Mouse (Mus musculus): ENCODE data around the gene Styxl1.

Gene Styxl1

DNA sequence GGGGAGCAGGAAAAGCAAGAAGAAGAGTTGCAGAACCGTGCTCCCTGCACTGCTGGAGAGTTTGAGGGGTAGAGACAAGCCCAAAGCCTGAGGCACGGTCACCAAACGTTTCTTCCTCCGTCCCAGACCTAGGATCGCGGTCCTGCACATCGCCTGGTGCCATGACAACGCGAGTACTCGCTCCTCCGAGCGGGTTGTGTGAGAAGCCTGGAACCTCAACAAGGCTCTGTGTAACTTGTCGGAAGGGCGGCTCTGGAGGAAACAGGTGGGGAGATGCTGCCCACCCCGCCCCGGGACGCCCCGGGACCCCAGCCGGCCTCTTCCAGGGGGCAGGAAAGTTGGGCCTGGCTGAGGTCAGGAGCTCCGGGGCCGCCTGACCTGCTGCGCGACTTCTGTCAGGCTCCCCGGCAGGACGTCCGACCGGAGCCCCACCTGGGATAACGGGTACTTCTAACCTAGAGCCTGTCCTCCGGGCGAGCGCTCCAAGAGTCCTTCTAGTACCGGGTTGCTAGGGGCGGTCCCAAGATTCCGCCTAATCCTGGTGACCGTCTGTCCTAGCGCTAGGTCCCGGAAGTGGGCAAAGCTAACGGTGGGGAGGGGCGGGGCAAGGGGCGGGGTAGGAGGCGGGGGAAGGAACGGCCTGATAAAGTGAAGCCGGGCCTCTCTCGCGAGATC lies at the start of gene Styxl1:
TSS of gene Styxl1 (minus strand) at position 590 of the 675 bp plus-strand sequence.
- in situ Hi-C loops (cut with MboI) = loop anchor here (10.0 kb wide), 1 partner anchor 143 kb away; the partner anchor contains the start of gene Rhbdd2

DNA sequence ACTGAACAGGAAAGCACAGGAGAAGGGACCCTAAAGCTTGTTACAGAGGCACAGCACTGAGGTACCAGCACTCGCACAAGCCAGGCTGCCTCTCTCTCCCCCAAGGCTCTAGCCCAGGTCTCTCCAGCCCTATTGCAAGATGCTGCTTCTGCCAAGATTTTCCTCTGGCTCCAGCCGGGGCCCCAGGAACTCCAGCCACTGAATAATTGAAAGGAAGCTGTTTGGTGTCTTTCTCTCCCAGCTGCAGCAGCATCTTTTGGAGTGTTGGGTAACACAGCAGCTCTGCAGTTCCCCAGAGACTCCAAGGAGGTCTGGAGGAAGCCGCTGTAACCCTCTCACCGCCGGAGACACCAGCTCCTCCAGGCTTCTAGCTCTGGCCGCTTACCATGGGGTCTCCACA lies 48.0 kb upstream of the Styxl1 start:
- in situ Hi-C loops (cut with MboI) = no loop called here

DNA sequence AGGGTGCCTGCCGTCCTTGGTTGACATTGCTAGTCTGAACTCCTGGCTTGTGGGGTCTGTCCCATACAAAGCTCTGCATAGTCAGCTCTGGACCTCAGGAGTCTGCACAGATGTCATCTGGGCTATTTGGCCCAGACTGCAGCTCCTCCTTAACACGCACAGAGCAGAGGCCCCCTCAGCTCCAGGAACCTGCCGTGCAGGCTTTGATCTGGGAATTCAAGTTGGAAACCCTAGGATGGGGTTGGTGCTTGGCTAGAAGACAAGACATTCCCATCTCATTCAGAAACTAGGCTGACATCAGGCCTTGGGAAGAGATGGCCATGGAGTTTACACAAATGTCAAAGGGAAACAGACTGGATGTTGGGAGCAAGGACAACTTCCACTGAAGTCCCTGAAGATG lies 46.3 kb upstream of the Styxl1 start:
- in situ Hi-C loops (cut with MboI) = no loop called here

DNA sequence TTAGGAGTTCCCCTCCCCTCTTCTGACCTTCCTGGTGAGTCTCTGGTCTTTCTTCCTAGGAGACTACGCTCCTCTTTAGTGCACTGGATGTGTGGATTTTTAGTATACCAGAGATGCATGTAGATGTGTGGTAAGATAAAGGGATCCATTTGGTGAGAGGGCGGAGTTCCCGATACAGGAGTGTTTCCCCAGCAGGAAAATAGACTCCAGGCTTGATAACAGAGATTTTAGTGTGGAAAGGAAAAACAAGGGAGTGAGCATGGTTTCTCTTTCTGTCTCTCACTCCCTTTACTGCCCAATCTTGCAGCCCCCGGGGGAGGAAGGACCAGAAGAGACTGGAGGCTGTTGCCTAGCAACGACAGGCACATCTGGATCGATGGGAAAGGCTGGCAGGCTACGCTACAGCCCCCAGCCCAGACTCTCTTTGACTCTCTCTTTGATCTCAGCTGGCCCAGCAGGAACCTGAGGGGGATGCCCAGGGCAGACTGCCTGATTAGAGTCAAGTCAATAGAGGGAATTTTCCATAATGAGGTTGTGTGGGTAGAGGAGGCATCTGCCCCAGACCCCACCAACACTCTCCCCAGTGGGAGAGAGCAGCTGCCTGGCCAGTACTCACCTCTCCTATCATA lies 44.2 kb upstream of the Styxl1 start:
- in situ Hi-C loops (cut with MboI) = no loop called here

DNA sequence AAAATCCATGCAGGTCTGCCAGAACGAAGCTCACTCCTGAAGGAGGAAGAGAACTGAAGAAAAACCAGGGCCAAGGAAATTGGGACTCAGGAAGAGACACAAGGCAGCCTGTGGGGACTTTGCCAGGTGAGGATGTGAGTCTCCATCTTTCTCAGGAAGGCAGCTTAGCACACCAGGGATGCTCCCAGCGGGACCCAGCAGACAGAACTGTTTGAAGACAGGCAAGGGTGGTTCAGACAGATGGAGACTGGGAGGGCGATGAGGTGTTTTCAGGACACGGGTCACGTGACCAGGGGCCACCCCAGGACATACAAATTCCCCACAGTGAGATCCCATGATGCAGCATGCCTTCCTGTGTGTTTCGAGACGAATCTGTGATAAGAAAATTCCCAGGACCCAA lies 40.3 kb upstream of the Styxl1 start:
- in situ Hi-C loops (cut with MboI) = no loop called here

DNA sequence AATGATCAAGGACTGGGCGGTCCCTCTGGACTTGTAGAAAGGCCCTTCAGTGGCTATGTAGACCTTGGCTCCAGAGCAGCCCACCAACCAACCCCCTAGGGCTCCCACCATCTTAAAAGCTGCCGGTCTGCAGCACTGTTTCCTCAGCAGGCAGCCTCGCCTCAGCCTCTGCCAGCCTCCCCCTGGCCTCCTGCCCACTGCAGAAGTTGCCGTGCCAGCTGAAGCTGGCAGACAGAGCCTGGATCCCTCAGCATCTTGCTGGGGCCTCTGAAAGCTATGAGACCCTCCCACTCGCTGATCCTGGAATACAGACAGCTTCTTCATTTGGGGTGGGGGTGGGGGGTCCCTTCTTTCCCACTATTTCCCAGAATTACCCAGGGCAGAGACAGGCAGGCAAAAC lies 34.8 kb upstream of the Styxl1 start:
- in situ Hi-C loops (cut with MboI) = no loop called here

DNA sequence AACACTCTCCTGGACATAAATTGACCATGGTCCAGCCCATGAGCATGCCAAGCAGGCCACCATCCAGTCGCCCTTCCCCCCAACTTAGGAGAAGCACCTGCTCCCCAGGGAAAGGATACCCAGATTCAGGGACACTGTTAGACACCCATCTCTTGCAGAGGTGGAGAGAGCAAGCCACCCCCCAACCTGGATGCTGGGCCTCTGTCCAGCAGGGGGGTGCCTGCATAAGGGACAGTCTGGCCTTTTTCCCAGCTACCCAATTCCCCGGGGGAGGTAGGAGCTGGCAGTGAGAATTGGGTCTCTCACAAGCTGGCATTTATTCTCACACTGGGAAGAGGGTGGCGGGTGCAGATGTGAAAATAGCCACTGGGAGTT lies 29.1 kb upstream of the Styxl1 start:
- in situ Hi-C loops (cut with MboI) = no loop called here

DNA sequence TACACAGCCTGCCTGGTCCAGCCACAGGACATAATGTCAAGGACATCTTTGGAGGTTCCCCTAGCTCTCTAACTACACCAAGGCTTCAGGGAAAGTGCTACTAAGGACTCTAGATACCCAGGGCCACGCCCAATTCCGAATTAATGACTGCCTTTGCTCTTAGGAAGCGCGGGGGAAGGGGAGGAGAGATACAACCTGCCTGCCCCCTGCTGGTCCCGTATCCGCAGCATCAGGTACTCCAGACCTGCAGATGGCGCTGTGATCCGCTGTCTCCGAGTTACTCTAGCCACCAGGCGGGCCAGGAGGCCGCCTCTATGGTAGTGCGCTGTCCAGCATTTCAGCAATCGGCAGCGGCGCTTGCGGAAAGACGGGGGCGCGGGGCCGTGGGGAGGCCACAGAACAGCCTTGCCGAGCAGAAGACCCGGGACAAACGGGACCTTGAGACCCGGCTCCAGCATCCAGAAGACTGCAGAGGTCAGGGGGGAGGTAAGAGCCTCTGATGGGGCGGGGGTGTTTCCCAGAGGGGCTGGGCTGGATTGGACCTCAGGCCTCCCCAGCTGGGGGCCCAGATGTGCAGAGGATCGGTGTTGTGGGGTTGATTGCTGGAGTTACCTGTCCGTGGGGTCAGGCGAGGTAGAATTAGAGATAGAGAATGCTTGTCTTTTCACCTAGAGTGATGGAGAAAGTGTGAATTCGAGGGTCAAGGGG lies 28.5 kb upstream of the Styxl1 start, which contains the start of gene Srrm3:
TSS of gene Srrm3 (plus strand) at position 336 of the 708 bp plus-strand sequence.
- in situ Hi-C loops (cut with MboI) = no loop called here

DNA sequence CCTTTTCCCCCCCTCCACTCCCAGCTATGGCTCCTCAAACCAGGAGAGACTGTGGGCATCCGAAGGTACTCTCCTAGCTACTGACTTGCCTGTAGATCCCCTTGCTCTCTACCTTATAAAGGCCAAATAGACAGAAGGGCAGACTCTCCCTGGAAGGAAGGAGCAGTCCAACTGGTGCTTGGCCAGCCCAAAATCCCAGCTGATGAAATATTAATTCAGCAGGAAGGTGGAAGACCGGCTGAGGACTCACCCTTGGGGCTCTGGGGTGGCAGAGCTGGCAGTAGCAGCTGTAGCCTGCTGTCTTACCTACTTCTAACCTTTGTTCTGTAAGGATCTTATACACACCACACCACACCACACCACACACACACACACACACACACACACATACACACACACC lies 26.6 kb upstream of the Styxl1 start:
- in situ Hi-C loops (cut with MboI) = no loop called here

DNA sequence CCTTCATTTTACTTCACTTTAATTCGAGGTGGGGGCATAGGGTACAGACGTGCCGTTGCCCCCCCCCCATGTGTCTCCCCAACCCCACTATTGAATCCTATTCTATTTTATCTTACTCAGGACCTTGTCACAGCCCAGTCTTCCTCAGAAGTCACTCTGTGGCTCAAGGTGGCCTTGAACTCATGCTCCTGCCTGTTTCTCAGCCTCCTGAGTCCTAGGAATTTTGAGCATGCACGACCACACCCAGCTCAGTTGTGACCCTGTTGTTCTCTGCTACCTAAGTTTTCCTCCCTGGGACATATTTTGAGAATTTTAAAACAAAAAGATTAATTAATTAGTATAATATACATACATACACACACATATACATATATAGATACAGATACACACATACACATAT lies 25.5 kb upstream of the Styxl1 start:
- in situ Hi-C loops (cut with MboI) = no loop called here

DNA sequence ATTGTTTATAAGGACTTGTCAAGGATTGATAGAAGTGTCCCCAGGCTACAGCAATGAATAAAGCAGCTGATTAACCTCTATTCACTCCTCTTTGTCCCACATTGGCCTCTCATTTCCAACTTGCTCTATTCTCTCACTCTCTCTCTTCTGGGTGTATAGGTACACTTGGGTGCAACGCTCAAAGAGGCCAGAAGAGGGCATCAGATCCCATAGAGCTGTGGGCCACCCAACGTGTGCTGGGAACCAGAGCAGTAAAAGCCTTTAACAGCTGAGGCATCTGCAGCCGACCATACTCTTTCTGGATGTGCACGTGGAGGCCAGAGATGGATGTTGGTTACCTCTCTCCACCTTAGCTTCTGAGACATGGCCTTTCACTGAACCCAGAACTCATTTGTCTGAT lies 24.9 kb upstream of the Styxl1 start:
- in situ Hi-C loops (cut with MboI) = no loop called here

DNA sequence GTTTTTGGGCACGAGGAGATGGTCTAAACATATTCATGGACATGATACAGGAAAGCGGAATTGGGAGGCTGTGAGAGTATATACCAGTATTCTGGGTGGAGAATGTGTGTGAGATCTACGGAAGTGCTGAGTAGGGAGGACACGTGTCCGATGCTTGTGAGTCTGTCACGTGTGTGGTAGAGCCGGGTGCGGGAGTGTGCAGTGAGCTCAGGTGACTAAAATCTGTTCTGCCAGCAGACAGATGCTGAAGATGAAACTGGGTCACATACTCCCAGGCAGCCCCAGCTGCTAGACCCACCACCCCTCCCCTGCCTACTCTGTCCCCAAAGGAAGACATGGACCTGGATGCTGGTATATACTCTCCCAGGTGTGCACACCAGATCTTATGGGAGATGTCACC lies 24.5 kb upstream of the Styxl1 start:
- in situ Hi-C loops (cut with MboI) = no loop called here

DNA sequence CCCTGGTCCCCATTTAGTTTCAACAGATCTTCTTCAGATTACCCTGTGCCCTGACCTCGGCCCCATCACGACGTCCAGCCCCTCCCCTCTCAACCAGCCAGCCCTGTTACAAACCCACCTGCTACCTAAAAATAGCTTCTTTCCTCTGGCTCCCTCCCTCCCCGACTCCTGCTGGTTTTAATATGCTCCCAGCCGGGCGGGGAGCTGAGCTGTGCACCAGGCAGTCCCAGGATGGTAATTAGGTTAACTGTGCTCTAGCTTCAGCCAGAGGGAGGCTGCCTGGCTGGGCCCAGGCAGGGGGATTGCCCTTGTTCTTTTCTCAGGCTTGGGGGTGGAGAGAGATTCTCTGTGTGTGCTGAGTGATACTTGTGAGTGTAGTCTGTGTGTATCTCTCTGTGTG lies 22.7 kb upstream of the Styxl1 start:
- in situ Hi-C loops (cut with MboI) = no loop called here

DNA sequence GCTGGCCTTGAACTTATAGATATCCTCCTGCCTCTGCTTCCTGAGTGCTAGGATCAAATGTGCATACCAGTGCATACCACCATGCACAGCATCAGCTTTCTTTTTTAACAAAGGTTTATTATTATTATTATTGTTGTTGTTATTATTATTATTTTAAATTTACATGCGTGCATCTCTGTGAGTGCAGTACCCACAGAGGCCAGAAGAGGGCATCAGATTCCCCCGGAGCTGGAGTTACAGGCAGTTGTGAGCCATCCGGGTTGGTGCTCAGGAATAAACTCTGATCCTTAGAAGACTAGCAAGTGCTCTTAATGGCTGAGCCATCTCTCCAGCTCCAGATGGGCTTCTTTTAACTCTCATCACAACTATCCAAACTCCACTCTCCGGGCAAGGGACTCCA lies 21.6 kb upstream of the Styxl1 start:
- in situ Hi-C loops (cut with MboI) = no loop called here

DNA sequence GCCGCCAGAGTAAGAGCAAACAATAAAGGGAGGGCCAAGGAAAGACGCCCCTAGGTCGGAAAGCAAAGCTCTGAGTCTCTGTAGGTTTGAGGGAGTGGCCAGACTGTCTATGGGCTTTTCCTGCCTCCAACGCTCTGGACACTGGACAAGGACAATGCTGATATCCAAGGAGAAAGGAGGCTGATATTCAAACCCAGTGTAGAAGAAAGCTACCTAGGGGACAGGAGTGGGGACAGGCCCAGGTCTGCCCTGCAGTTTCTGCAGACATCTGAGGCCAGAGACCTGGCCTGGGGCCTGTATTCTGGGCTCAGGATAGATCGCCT lies 16.6 kb upstream of the Styxl1 start:
- in situ Hi-C loops (cut with MboI) = no loop called here

DNA sequence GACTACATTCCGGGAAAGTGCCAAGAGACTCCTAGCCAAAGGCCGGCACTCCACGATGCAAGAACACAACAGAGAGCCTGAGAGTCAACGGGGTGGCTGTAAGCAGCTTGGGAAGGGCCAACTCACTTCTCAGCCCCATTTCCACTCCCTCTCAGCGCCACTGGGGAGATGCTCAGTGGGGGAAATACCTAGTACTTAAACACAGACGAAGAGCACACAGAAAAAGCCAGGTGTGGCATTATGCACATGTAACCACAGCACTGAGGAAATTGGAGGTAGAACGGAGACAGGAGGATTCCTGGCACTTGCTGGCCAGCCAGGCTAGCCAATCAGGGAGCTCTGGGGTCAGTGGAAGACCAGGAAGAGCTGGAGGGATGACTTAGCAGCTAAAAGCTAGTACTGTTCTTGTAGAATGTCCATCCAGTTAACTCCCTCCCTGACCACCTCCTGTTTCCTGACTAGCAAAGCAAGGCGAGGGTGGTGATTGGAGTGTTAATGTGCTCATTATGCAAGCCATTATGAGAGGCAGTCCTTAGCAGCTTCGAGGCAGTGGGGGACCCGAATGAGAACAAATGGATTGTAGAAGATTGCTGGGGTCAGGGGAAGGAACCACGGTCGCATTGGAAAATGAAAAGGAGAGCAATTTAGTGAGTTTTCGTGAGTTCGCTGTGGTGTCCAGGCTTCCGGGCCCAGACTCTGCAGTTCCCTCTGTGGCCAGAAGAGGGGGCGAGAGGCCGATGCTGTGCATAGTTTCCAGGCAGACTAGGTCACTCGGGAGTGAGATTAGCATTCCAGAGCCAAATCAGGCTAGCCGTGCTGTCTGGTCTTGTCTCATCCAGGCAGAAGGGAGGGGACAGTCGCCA lies 16.0 kb upstream of the Styxl1 start:
- in situ Hi-C loops (cut with MboI) = no loop called here

DNA sequence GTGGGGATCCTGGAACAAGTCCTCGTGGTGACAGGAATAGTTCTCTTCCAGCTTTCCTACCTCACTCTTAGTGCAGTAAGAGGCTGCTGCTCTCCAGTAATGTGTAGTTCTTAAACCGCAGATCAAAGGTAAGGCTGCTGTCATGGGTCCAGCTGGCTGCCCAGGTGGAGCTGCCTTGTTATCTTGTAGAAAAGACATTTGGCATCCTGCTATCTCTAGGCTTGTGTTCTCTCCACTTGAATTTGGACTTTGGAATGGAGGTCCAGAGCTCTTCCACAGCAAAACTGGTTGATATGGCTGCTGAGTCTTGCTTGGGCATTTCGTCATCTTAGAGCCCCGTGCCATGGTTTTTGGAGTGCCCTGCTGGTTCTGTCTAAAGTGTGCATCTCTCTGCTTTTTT lies 4.7 kb upstream of the Styxl1 start:
- in situ Hi-C loops (cut with MboI) = no loop called here

DNA sequence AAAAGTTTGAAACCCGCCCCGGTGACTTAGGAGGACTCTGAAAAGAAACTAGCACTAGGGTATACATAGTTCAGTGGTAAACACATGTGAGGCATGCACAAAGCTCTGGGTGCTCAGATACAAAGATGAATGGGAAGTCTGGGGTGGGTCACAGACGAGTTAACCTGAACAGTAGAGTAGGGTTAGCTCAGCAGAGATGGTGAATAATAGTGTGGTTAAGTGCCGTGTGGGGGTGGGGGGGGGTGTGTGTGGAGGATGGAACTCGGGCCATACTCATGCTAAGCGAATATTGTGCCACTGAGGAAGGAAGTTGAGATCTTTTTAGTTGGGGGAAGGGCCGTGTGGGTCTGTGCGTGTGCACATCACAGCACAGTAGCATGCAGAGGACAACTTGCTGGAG lies 2.1 kb upstream of the Styxl1 start:
- in situ Hi-C loops (cut with MboI) = no loop called here

DNA sequence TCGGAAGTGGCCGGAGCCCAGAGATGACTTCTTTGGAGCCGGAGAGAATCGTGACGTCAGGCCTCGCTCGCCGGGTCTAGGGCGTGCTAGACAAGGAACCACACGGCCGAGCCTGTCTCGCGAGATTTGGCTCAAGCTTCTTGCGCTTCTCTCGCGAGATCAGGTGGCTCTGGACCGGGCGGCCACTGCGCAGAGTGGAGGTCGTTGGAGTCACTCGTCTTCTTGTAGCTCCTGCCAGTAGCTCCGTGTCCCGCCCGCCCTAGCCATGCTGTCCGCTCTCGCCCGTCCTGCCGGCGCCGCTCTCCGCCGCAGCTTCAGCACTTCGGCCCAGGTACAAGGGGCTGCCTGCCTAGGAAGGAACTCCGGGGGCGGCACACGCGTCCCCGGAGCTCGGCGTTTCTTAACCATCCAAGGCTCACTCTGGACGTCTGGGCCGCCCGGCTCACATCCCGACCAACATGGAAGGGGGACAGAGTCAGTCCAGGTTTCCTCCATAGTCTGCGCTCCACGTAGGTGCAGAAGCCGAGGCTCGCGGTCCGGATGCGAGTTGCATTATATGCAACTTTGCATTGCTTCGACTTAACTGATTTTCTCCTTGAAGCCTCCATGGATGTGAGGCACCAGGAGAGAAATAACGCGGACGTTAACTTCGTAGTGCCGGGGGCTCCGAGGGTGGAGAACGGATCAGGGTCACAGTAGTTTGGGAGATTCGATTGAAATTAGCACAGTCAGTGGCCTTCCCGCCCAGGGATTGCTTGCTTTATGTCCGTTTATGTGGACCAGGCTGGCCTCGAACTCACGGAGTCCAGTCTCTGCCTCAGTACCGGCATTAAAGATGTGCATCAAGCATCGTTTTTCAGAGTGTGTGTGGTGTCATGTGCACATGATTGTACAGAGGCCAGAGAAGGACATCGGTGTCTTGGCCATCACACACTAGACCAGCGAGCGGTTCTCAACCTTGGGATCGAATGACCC lies 573 bp upstream of the Styxl1 start, which contains the start of gene Mdh2:
TSS of gene Mdh2 (plus strand) at position 10 of the 975 bp plus-strand sequence.
- in situ Hi-C loops (cut with MboI) = loop anchor here (10.0 kb wide), 1 partner anchor 144 kb away; the partner anchor contains the start of gene Rhbdd2

DNA sequence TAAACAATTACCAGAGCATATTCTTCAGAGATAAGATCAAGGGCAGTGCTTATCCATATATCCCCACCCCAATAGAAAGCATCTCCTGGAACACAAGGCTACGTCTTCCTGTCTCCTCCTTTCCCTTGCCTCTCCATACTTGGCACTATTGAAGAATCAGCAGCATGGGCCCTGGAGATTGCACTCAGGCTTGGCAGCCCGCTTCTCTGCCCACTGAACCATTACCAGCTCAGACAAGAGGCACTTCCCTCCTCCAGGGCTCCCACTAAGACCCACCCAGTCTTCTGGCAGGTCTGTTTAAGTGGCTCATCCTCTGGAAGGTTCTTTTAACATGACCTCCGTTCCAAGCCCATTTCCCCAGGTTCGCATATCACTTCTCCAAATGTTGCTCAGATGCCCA lies 1.6 kb downstream of the Styxl1 start:
- in situ Hi-C loops (cut with MboI) = loop anchor here (10.0 kb wide), 1 partner anchor 142 kb away; the partner anchor contains the start of gene Rhbdd2

DNA sequence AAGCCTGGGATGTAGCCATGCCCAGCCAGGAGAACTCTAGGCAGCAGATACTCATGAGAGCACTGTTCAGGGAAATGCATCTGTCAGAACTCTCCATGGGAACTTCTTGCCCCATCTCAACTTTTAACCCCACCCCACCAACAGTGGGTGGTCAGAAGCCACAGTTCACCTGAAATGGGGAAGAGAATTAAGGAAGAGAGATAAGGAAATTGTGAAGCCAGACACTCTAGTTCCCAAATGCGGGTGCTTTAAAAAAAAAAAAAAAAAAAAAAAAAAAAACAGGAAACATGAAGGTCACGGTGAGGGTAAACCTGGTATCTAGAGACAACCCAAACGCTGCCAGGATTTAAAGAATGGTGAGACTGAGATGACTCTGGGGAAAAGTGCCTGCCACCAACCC lies 5.7 kb downstream of the Styxl1 start:
- in situ Hi-C loops (cut with MboI) = loop anchor here (10.0 kb wide), 1 partner anchor 138 kb away; the partner anchor contains the start of gene Rhbdd2
